ENCODE assay signal across 20 mouse cellular contexts in the genomic region with DNA sequence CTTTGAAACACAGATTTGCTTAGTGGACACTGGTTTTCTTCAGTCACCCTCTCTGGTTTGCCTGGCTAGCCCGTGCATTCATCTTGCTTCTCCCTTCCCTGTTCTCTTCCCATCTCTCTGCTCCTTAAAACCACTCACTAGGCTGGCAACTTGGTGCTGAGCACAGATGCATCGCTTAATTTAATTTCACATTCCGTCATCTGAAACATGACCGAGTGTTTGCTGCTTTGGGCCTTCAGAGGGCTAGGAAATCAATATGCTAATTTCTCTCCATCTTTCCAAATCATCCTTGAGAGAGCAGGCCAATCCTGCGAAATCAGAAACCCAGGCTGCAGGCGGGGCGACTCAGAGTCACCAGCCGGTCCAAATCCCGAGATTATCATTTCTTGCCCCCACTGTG.
DNase-seq lines count a peak whose midpoint lies in the region; ATAC-seq and TF ChIP-seq lines count a peak whose summit lies in the region.
"Had no signal": no experiment of that assay in that cellular context is flagged by ENCODE, and none has a peak within 500 bp of the region (broad histone marks: within the 10 kb centered on the region; RNA-seq: fewer than 3 reads in every experiment).

No protein-coding gene starts in this region.

- DNase-seq in hindbrain, embryonic 10.5 days (ENCODE audit: low spot score), result no peak
- DNase-seq in hindbrain, embryonic 14.5 days (ENCODE audit: low spot score), result no peak
- no peak for DNase-seq in midbrain, postnatal 0 days (ENCODE audit: low spot score)
- DNase-seq in right cerebral cortex, postnatal 36 days (ENCODE audit: low spot score in 2 of 2), result no peak
- DNase-seq in right cerebral cortex, postnatal 10 days (ENCODE audit: low spot score in 2 of 2), result no peak
- DNase-seq: adrenal gland, postnatal 10 days; B cell, adult 2 months; cerebellum, adult 11-12 months; cerebellum, adult 9-10 months; cerebellum, postnatal 25 days; heart, adult 18-20 months; heart, postnatal 10 days; heart, postnatal 4 days had no signal

- no peaks in the 10 kb centered on the region for H3K9me3 ChIP-seq in hindbrain, embryonic 10.5 days
- no peaks in the 10 kb centered on the region for H3K9me3 ChIP-seq in hindbrain, embryonic 14.5 days (ENCODE audit: control insufficient read depth, low read length)
- no peaks in the 10 kb centered on the region for H3K9me3 ChIP-seq in midbrain, embryonic 13.5 days
- H3K9me3 ChIP-seq in midbrain, postnatal 0 days (ENCODE audit: low read length), result no peaks in the 10 kb centered on the region
- no peaks in the 10 kb centered on the region for H3K9me3 ChIP-seq in neural tube, embryonic 13.5 days
- H3K9me3 ChIP-seq: embryonic facial prominence, embryonic 12.5 days; forebrain, embryonic 15.5 days; heart, embryonic 10.5 days had no signal

- no peak overlapping the region for H3K9ac ChIP-seq in hindbrain, embryonic 14.5 days
- H3K9ac ChIP-seq in midbrain, embryonic 13.5 days (replicated peaks), result 0 out of 2 replicates have a peak overlapping the region, but pooled peaks have one; percentile 14
- no peak overlapping the region for H3K9ac ChIP-seq in midbrain, postnatal 0 days (replicated peaks; ENCODE audit: low read length, poor library complexity, severe bottlenecking)
- no peak overlapping the region for H3K9ac ChIP-seq in neural tube, embryonic 13.5 days
- H3K9ac ChIP-seq: embryonic facial prominence, embryonic 12.5 days; forebrain, embryonic 15.5 days had no signal

- no peaks in the 10 kb centered on the region for H3K27me3 ChIP-seq in hindbrain, embryonic 10.5 days (ENCODE audit: insufficient read depth, poor library complexity, severe bottlenecking)
- H3K27me3 ChIP-seq in hindbrain, embryonic 14.5 days (ENCODE audit: control insufficient read depth, insufficient read depth, low read length), result no peaks in the 10 kb centered on the region
- H3K27me3 ChIP-seq in midbrain, embryonic 13.5 days, result no peaks in the 10 kb centered on the region
- no peaks in the 10 kb centered on the region for H3K27me3 ChIP-seq in midbrain, postnatal 0 days (ENCODE audit: insufficient read depth, low read length)
- no peaks in the 10 kb centered on the region for H3K27me3 ChIP-seq in neural tube, embryonic 13.5 days
- H3K27me3 ChIP-seq: embryonic facial prominence, embryonic 12.5 days; forebrain, embryonic 15.5 days had no signal

- peaks cover 44% of the 10 kb centered on the region for H3K4me1 ChIP-seq in hindbrain, embryonic 10.5 days (replicated peaks)
- H3K4me1 ChIP-seq in hindbrain, embryonic 14.5 days (replicated peaks; ENCODE audit: control insufficient read depth, insufficient read depth, low read length), result peaks cover 24% of the 10 kb centered on the region
- H3K4me1 ChIP-seq in midbrain, embryonic 13.5 days (replicated peaks), result peaks cover 32% of the 10 kb centered on the region
- H3K4me1 ChIP-seq in midbrain, postnatal 0 days (ENCODE audit: insufficient read depth, low read length), result no peaks in the 10 kb centered on the region
- peaks cover 44% of the 10 kb centered on the region for H3K4me1 ChIP-seq in neural tube, embryonic 13.5 days (replicated peaks)

- TF ChIP-seq CTCF in midbrain, postnatal 0 days (IDR thresholded peaks at IDR 0.05), result no peak

- peak overlapping the region; percentile 42 for H3K27ac ChIP-seq in hindbrain, embryonic 10.5 days
- H3K27ac ChIP-seq in hindbrain, embryonic 14.5 days, result no peak overlapping the region
- no peak overlapping the region for H3K27ac ChIP-seq in midbrain, embryonic 13.5 days
- no peak overlapping the region for H3K27ac ChIP-seq in midbrain, postnatal 0 days (ENCODE audit: low read depth, low read length)
- peak overlapping the region; percentile 61 for H3K27ac ChIP-seq in neural tube, embryonic 13.5 days (replicated peaks)
- H3K27ac ChIP-seq: embryonic facial prominence, embryonic 12.5 days; forebrain, embryonic 15.5 days; heart, embryonic 10.5 days had no signal

- H3K4me2 ChIP-seq in hindbrain, embryonic 14.5 days (replicated peaks), result no peak overlapping the region; the same call in 1 of the 2 replicates
- peak overlapping the region; percentile 13; the same call in 1 of the 2 replicates for H3K4me2 ChIP-seq in midbrain, embryonic 13.5 days (replicated peaks)
- H3K4me2 ChIP-seq in midbrain, postnatal 0 days (ENCODE audit: low read depth, low read length, poor library complexity, severe bottlenecking), result no peak overlapping the region
- H3K4me2 ChIP-seq in neural tube, embryonic 13.5 days, result peak overlapping the region; percentile 16; the same call in 1 of the 2 replicates
- H3K4me2 ChIP-seq: embryonic facial prominence, embryonic 12.5 days; forebrain, embryonic 15.5 days had no signal

- H3K36me3 ChIP-seq in hindbrain, embryonic 10.5 days, result no peaks in the 10 kb centered on the region
- H3K36me3 ChIP-seq in hindbrain, embryonic 14.5 days (replicated peaks; ENCODE audit: control insufficient read depth, insufficient read depth), result no peaks in the 10 kb centered on the region
- H3K36me3 ChIP-seq in midbrain, embryonic 13.5 days, result no peaks in the 10 kb centered on the region
- no peaks in the 10 kb centered on the region for H3K36me3 ChIP-seq in midbrain, postnatal 0 days (ENCODE audit: insufficient read depth, low read length)
- H3K36me3 ChIP-seq in neural tube, embryonic 13.5 days, result no peaks in the 10 kb centered on the region
- H3K36me3 ChIP-seq: embryonic facial prominence, embryonic 12.5 days; forebrain, embryonic 15.5 days; G1E; heart, embryonic 10.5 days had no signal

- 77% methylated on average over 9 of the region's 9 CpGs for WGBS in hindbrain, embryonic 10.5 days
- WGBS in hindbrain, embryonic 14.5 days, result 47% methylated on average over 9 of the region's 9 CpGs
- 61% methylated on average over 9 of the region's 9 CpGs for WGBS in midbrain, embryonic 13.5 days
- WGBS in midbrain, postnatal 0 days, result 54% methylated on average over 9 of the region's 9 CpGs
- 40% methylated on average over 9 of the region's 9 CpGs for WGBS in neural tube, embryonic 13.5 days

- no peak overlapping the region for H3K4me3 ChIP-seq in hindbrain, embryonic 10.5 days
- H3K4me3 ChIP-seq in hindbrain, embryonic 14.5 days (replicated peaks; ENCODE audit: low read length), result no peak overlapping the region
- H3K4me3 ChIP-seq in midbrain, embryonic 13.5 days (replicated peaks), result no peak overlapping the region
- no peak overlapping the region for H3K4me3 ChIP-seq in midbrain, postnatal 0 days (ENCODE audit: low read depth, low read length)
- H3K4me3 ChIP-seq in neural tube, embryonic 13.5 days, result no peak overlapping the region
- H3K4me3 ChIP-seq: embryonic facial prominence, embryonic 12.5 days; forebrain, embryonic 15.5 days; heart, embryonic 10.5 days had no signal

- no peak for ATAC-seq in hindbrain, embryonic 14.5 days (ENCODE audit: low FRiP score)
- no peak for ATAC-seq in midbrain, embryonic 13.5 days
- ATAC-seq in midbrain, postnatal 0 days (ENCODE audit: low FRiP score), result no peak
- ATAC-seq in neural tube, embryonic 13.5 days (ENCODE audit: low read depth), result no peak
- ATAC-seq: CD4-positive, CD25-positive, alpha-beta regulatory T cell, adult 4 months; forebrain, embryonic 15.5 days had no signal

Comparison
In these comparisons a context has a peak if more than half of its experiments do, and no peak if none do; other contexts are left out.
1. H3K27ac ChIP-seq: peak in hindbrain, embryonic 10.5 days (single experiment) and neural tube, embryonic 13.5 days (single experiment); none in hindbrain, embryonic 14.5 days (single experiment), midbrain, embryonic 13.5 days (single experiment) and midbrain, postnatal 0 days (single experiment).
2. H3K4me2 ChIP-seq: peak in midbrain, embryonic 13.5 days (single experiment) and neural tube, embryonic 13.5 days (single experiment); none in hindbrain, embryonic 14.5 days (single experiment) and midbrain, postnatal 0 days (single experiment).